Mouse (Mus musculus) CH12.LX (cell line): ENCODE data around the gene Stom.

ENCODE experiments used
- CTCF ChIP-seq, 2 experiments: IDR thresholded peaks in 1 of 2; conservative IDR thresholded peaks in 1 of 2; 2 replicates each; pipeline ENCODE4 v1.5.1; 2011 to 2012; ENCODE audit warnings: low read depth in 2 of 2, low read length in 2 of 2, improper control_type of control experiment in 1 of 2, inconsistent platforms in 1 of 2, mild to moderate bottlenecking in 1 of 2, moderate library complexity in 1 of 2
- E2F4 ChIP-seq: IDR thresholded peaks from 2 replicates; pipeline ENCODE4 v1.6.1; 2011; ENCODE audit warnings: low read depth, low read length, improper control_type of control experiment; ENCODE audit not compliant: insufficient replicate concordance
- EP300 ChIP-seq: IDR thresholded peaks from 2 replicates; pipeline ENCODE4 v1.6.1; 2011; ENCODE audit warnings: low read length, improper control_type of control experiment
- KAT2A ChIP-seq: IDR thresholded peaks from 2 replicates; pipeline ENCODE4 v1.6.1; 2012; ENCODE audit warnings: low read length, improper control_type of control experiment, inconsistent platforms; ENCODE audit not compliant: insufficient replicate concordance
- MAFK ChIP-seq: IDR thresholded peaks from 2 replicates; pipeline ENCODE4 v1.6.1; 2011; ENCODE audit warnings: low read length, improper control_type of control experiment; ENCODE audit not compliant: insufficient replicate concordance
- NELFE ChIP-seq: IDR thresholded peaks from 2 replicates; pipeline ENCODE4 v1.6.1; 2011; ENCODE audit warnings: low read depth, low read length, improper control_type of control experiment
- NRF1 ChIP-seq: IDR thresholded peaks from 2 replicates; pipeline ENCODE4 v1.6.1; 2014; ENCODE audit warnings: low read depth, mild to moderate bottlenecking, inconsistent platforms, low read length, improper control_type of control experiment, moderate library complexity
- POLR2A ChIP-seq: IDR thresholded peaks from 2 replicates; pipeline ENCODE4 v1.6.1; 2011; ENCODE audit warnings: low read depth, mild to moderate bottlenecking, improper control_type of control experiment, low read length
- USF1 ChIP-seq: IDR thresholded peaks from 2 replicates; pipeline ENCODE4 v1.6.1; 2014; ENCODE audit warnings: low read depth, mild to moderate bottlenecking, inconsistent platforms, low read length, improper control_type of control experiment
- ZC3H11A ChIP-seq: IDR thresholded peaks from 2 replicates; pipeline ENCODE4 v1.6.1; 2012; ENCODE audit warnings: low read depth, mild to moderate bottlenecking, inconsistent platforms, low read length, improper control_type of control experiment
- ZKSCAN1 ChIP-seq: IDR thresholded peaks from 2 replicates; pipeline ENCODE4 v1.6.1; 2012; ENCODE audit warnings: low read depth, inconsistent platforms, low read length, improper control_type of control experiment, borderline replicate concordance
- ZNF384 ChIP-seq: IDR thresholded peaks from 2 replicates; pipeline ENCODE4 v1.6.1; 2012; ENCODE audit warnings: low read depth, low read length, improper control_type of control experiment, inconsistent platforms

DNA sequence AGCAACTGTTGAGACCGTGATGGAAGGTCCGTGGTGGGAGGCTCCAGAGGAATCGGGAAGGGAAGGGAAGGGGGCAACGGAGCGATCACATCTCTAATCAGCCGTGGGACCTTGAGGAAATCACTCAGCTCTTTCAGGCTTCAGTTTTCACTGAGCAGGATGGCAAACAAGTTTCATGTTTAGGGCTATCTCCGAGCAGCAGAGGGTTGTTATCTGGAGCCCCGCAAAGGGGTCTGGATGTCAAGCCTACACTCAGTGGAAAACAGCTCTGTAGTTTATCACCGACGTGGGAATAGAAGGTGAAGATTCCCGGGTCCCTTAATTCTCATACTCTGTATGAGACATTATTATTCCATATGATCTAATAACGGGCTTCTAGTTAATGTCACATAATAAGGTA, 18.4 kb downstream of the Stom start:
- TF ChIP-seq CTCF (conservative IDR thresholded peaks at IDR 0.05 in 1 of 2, IDR thresholded peaks at IDR 0.05 in 1 of 2; ENCODE audit: low read depth in 2 of 2, low read length in 2 of 2) (no peak), MAFK (no peak), USF1 (no peak), NELFE (no peak), ZKSCAN1 (no peak), EP300 (no peak), E2F4 (no peak), POLR2A (no peak), ZC3H11A (no peak), NRF1 (no peak), ZNF384 (no peak), KAT2A (no peak)
